Mouse (Mus musculus): Measurements from ENCODE around the gene Tgtp2.

Tgtp2 gene

DNA sequence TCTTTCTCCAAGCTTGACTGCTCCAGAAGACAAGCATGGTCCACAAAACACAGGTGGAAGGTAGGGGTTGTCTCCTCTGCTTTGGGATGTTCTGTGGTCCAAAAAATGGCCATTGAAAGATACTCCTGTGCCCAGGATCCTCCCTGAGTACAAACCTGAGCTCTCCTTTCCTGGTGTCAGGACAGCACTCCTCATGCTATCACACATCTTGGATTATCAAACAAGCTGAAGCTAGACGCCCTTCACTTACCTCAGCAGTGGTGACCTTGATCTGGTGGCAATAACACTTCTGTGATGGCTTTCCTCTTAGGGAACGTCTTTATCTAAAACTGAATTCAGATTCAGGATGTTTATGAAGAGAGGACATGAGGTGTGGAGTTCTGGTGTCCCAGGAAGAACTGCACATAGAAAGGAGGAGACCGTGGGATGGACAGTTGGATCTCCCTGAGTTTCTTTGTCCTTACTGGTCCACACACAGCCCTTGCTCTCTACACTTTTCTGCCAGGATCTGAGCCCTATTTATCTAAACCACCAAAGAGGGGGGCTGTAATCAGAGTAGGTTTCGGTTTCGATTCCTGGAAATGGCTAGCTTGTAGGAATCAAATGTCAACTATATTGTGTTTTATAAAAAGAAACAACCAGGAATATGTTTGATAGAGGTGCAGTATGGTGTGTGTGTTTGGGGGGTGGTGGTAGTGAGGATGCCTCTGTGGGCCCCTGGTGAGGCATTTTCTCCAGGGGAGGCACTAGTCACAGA, at the start of gene Tgtp2:
Gene Tgtp2, minus strand, starts transcription at position 494 of the 757 bp plus-strand sequence.
- in situ Hi-C loops (cut with MboI, MseI) = loop anchor here in 1 of 2 experiments (5.0 kb wide), 1 partner anchor 72 kb away; the partner anchor contains the start of genes Gm12185 and Tgtp1

- in situ Hi-C loops (cut with MboI, MseI) = loop anchor here in 1 of 2 experiments (5.0 kb wide), 2 partner anchors 70 to 135 kb away; no protein-coding TSS in a partner anchor
Observed at GRCm38 (mm10) chr11:49112624-49113219, 48.7 kb upstream of the Tgtp2 start.

DNA sequence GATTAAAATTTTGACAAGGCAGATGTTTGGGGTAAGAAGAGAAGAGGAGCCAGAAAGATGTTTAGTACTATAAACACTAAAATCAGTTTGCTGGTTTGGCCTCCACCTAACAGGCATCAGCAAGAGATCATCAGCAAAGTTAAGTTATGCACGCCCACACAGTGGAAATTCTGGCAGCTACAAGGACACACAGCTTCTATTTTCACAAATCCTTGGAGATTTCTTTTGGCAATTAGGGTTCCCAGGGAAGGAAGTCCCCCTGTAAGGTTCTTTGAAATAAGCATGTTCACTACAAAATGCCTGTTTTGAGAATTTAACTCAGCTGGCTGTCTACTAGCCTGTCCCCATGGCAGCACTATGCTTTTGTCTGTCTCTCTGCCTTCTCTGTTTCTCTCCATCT, 47.0 kb upstream of the Tgtp2 start:
- in situ Hi-C loops (cut with MboI, MseI) = loop anchor here in 1 of 2 experiments (5.0 kb wide), 2 partner anchors 71 to 136 kb away; no protein-coding TSS in a partner anchor

DNA sequence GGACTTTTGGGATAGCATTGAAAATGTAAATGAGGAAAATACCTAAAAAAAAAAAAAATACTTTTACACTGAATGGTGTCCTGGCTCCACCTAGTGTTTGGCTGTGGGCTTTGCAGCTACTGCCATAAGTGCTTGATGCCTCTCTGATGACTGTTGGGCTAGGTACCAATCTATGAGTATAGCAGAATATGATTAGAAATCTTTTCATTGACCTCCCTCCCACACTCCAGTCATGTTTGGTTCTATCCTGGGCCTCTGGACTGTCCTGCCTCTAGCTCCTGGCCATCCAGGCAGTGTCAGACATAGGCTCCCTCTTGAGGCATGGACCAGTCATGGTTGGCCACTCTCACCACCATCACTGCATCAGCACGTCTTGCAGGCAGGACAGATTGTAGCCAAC, 44.8 kb upstream of the Tgtp2 start:
- in situ Hi-C loops (cut with MboI, MseI) = loop anchor here in 1 of 2 experiments (5.0 kb wide), 2 partner anchors 158 to 237 kb away; partner anchors contain the start of gene Irgm1

GRCm38 (mm10) chr11:49107650-49108537, 43.9 kb upstream of the Tgtp2 start:
- in situ Hi-C loops (cut with MboI, MseI) = loop anchor here in 1 of 2 experiments (5.0 kb wide), 2 partner anchors 159 to 236 kb away; partner anchors contain the start of gene Irgm1

DNA sequence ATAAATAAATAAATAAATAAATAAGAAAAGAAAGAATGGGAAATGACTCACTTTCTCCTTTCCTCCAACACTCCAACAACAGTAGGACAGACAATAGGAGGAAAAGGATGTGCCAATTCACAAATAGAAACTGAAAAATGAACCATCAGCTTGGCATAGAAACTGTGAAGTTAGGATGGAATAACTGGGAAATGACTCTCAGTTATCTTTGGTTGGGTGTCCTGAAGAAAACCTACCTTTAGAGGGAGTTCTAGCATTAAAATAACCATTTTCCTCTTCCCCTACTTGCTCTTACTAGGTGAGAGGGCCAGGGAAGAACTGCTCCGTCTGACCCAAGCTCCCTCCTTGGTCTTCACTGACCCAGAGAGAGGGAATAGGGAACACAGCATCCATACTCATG, 41.7 kb upstream of the Tgtp2 start:
- in situ Hi-C loops (cut with MboI, MseI) = loop anchor here in 1 of 2 experiments (5.0 kb wide), 2 partner anchors 162 to 233 kb away; partner anchors contain the start of gene Irgm1

DNA sequence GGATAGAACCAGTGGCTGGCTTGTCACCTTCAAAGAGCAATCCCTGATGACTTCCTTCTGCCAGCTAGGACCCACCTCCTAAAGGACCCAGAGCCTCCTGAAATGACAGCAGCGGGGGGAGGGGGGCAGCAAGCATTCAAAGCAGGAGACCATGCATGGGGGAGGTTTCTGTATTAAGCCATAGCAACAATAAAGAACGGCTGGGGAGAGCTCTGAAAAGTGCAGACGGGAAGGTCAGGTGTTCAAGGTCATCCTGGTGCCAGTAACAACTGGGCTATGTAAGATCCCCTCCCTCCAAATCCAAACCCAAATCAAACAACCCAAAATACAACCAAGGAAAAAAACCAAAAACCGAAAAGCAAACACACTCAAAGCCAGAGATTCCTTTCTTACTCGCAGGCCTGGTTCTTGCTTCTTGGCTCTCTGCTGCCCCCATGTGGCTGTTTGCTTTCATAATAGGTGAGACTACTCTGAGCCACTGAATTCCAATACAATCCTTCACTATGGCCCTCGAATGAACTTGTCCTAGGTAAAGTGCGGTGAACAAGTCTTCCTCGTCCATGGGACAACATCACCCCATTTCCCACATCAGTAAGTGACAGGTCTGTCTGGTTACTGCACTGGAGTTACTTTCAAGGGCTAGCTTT, 39.2 kb upstream of the Tgtp2 start:
- in situ Hi-C loops (cut with MboI, MseI) = no loop called here

- in situ Hi-C loops (cut with MboI, MseI) = no loop called here
Observed at GRCm38 (mm10) chr11:49101500-49101899, 37.5 kb upstream of the Tgtp2 start.

DNA sequence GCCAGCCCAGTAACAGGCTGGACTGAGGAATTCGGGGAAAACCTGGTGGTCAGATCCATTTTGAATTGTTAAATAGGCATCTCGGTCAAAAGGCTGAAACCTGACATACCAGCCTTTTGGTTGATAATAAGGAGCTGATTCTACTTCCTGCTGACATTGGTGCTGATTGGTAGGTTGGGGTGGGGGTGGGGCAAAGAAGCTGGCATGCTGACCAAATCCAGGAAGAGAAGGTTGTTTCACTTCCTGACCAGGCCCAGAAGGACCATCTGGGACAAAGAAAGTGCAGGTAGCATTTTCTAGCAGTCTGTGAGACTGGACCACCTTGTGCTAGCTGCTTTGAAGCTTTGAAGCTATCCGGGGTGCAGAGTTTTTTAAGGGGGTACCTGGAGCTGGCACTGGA, 36.4 kb upstream of the Tgtp2 start:
- in situ Hi-C loops (cut with MboI, MseI) = no loop called here

GRCm38 (mm10) chr11:49095367-49095766, 31.4 kb upstream of the Tgtp2 start:
- in situ Hi-C loops (cut with MboI, MseI) = loop anchor here in 1 of 2 experiments (5.0 kb wide), 4 partner anchors 38 to 308 kb away; partner anchors contain the start of gene Irgm1

- in situ Hi-C loops (cut with MboI, MseI) = no loop called here
Observed at GRCm38 (mm10) chr11:49093861-49094660, 30.1 kb upstream of the Tgtp2 start.

DNA sequence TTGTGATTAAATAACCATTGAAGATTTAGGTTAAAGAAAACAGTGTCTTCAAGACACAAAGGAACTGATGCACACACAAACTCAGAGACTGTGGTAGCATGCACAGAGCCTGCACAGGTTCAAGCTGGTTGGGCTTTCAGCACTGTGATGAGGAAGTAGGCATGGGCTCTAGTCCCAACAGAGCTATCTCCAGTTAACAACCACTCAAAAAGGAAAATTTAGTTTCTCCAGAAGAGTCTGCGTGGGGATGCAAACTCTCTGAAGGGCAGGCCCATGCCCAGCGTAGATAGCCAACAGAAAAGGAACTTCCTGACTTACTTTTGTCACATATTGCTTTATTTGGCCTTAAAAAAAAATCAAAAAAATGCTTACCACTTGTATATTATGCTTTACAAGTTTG, 28.8 kb upstream of the Tgtp2 start:
- in situ Hi-C loops (cut with MboI, MseI) = no loop called here

- in situ Hi-C loops (cut with MboI, MseI) = no loop called here
Observed at GRCm38 (mm10) chr11:49092053-49092586, 28.1 kb upstream of the Tgtp2 start.

DNA sequence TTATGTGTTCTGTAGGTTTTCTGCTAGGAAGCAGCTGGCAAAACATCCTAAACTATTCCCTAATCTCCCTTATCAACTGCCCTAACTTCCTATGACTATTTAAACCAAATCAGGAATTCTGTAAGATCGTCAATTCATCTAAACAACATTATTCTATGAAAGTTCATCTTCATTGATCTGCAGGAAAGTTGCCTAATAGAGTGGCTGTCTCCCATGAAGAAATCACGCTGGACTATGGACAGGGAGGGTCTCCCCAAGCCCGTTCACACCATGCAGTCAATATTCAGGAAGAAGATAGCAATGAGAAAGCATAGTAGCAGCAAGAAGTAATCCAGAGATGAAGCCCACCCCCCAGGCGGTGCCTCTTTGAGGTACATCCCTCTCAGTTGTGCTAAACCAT, 27.2 kb upstream of the Tgtp2 start:
- in situ Hi-C loops (cut with MboI, MseI) = no loop called here

- in situ Hi-C loops (cut with MboI, MseI) = no loop called here
Observed at GRCm38 (mm10) chr11:49090551-49090950, 26.5 kb upstream of the Tgtp2 start.

DNA sequence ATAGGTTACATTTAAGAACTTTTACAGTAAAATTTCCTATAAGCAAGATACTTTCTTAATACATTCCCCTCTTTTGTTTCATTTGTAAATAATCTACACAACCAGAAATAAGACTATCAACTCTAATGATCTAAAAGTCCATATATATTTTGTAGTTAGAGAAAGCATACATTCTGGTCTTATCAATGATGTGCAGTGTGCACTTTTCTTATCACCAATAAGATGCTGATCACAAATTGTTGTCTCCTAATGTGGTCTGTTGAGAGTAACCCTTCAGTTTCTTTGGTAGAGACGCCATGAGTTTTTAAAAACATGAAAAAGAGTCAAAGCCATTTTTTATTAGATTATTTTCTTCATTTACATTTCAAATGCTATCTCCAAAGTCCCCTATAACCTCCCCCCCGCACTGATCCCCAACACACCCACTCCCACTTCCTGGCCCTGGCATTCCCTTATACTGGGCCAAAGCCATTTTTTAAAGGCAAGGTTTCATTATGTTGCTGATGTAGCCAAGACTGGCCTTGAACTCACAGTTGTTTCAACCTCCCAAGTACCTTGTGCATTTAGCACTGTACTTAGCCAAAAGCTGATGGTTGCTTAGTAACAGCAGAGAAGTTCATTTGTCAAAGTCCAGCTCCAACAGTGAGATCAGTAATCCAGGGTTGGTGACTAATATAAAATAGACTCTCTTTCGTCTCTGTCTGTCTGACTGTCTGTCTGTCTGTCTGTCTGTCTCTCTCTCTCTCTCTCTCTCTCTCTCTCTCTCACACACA, 25.9 kb upstream of the Tgtp2 start:
- in situ Hi-C loops (cut with MboI, MseI) = loop anchor here in 1 of 2 experiments (5.0 kb wide), 1 partner anchor 38 kb away; the partner anchor contains the start of gene 9930111J21Rik2

- in situ Hi-C loops (cut with MboI, MseI) = loop anchor here in 1 of 2 experiments (5.0 kb wide), 1 partner anchor 37 kb away; the partner anchor contains the start of gene 9930111J21Rik2
Observed at GRCm38 (mm10) chr11:49088990-49089652, 25.1 kb upstream of the Tgtp2 start.
